Mouse (Mus musculus): Measurements from ENCODE around the gene Hdac5. TPM values are rescaled to one million over a fixed set of nuclear protein-coding genes. Genes with fewer than 3 reads are reported as not detected.

The Hdac5 gene
- polyA plus RNA-seq, 1 experiment from 2014 or later = 54.5 TPM

- ATAC-seq (ENCODE audit: insufficient number of reproducible peaks, insufficient read depth, low FRiP score, low read depth) = no peak
- peaks cover 14% of the 10 kb centered on the region for H3K36me3 ChIP-seq (ENCODE audit: control insufficient read depth, insufficient read depth, low read length)
- 33% methylated on average over 14 of the region's 14 CpGs for WGBS
- H3K27ac ChIP-seq (replicated peaks in 1 of 2; ENCODE audit: control insufficient read depth in 1 of 2, insufficient read depth in 1 of 2, low read depth in 2 of 2, low read length in 2 of 2) = peak overlapping the region; percentile 91 to 94
- no peaks in the 10 kb centered on the region for H3K27me3 ChIP-seq (ENCODE audit: control insufficient read depth, insufficient read depth, low read length)
- peaks cover 57 to 83% of the 10 kb centered on the region in 2 experiments for H3K4me1 ChIP-seq (ENCODE audit: control insufficient read depth in 2 of 2, insufficient read depth in 2 of 2, low read length in 2 of 2)
- H3K4me2 ChIP-seq (ENCODE audit: low read length) = peak overlapping the region; percentile 80
- peak overlapping the region in 1 of 2 experiments; percentile 69; a peak in 3 of 4 replicates for H3K4me3 ChIP-seq (ENCODE audit: control insufficient read depth in 1 of 2, insufficient read depth in 1 of 2, low read depth in 1 of 2, low read length in 2 of 2)
- peak overlapping the region; percentile 84 for H3K9ac ChIP-seq (ENCODE audit: low read length)
- no peaks in the 10 kb centered on the region for H3K9me3 ChIP-seq (ENCODE audit: control insufficient read depth, low read length)
These were observed 10.5 kb downstream of the Hdac5 start for GRCm38 (mm10) chr11:102219247-102219993.

DNA sequence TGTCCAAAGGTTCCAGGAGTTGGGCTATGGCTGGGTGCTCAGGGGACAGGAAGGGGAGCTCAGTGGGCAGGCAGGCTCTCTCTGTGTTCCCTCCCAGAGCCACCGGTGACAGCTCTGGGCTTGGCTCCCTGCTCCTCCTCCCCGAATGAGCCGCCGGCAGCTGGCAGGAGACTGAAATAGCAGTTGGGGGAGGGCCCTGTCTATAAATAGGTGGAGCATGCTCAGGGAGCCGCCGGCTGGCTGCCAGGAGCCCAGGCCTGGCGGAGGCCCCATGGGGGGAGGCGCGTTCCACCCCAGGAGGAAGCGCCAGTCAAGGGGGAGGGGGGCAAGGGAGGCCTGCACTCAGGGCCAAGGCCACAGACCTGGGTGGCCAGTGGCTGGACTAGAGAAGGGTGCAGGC is 11.2 kb downstream of the Hdac5 start:
- peak overlapping the region; percentile 91 to 94 for H3K27ac ChIP-seq (replicated peaks in 1 of 2; ENCODE audit: control insufficient read depth in 1 of 2, insufficient read depth in 1 of 2, low read depth in 2 of 2, low read length in 2 of 2)
- WGBS = 0% methylated on average over 10 of the region's 10 CpGs
- no peaks in the 10 kb centered on the region for H3K9me3 ChIP-seq (ENCODE audit: control insufficient read depth, low read length)
- H3K4me3 ChIP-seq (ENCODE audit: control insufficient read depth in 1 of 2, insufficient read depth in 1 of 2, low read depth in 1 of 2, low read length in 2 of 2) = peak overlapping the region; percentile 69 to 83
- H3K36me3 ChIP-seq (ENCODE audit: control insufficient read depth, insufficient read depth, low read length) = peaks cover 11% of the 10 kb centered on the region
- peak overlapping the region; percentile 80 for H3K4me2 ChIP-seq (ENCODE audit: low read length)
- peak overlapping the region; percentile 84 for H3K9ac ChIP-seq (ENCODE audit: low read length)
- no peaks in the 10 kb centered on the region for H3K27me3 ChIP-seq (ENCODE audit: control insufficient read depth, insufficient read depth, low read length)
- H3K4me1 ChIP-seq (ENCODE audit: control insufficient read depth in 2 of 2, insufficient read depth in 2 of 2, low read length in 2 of 2) = peaks cover 60 to 83% of the 10 kb centered on the region in 2 experiments
- ATAC-seq (ENCODE audit: insufficient number of reproducible peaks, insufficient read depth, low FRiP score, low read depth) = peak; percentile 78

DNA sequence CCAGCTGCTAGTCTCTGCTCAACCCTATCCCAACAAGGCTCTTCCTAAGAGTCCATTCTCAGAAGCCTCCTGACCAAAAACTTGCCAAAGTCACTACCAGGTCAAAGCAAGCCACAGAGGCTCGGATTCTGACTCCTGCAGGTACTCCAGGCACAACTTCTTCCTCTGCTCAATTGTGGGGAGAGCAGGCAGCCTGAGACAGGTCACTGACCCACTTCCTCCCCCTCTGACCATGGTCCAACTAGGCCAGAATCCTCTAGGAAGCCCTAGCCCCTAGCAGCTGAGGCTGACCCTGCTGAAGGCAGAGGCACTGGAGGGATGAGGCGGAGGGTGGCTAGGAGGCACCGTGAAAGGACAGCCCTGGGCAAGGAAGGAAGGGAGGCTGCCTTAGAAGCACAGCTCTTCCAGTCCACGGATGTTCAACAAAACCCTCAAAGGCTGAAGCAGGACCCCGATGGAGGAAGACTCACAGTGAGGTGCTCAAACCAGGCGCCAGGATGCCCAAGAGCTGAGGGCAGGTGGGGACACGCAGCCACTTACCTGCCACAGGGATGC is 12.0 kb downstream of the Hdac5 start:
- 15% methylated on average over 7 of the region's 7 CpGs for WGBS
- Histone ChIP-seq H3K36me3 (ENCODE audit: control insufficient read depth, insufficient read depth, low read length) (peaks cover 11% of the 10 kb centered on the region), H3K9me3 (ENCODE audit: control insufficient read depth, low read length) (no peaks in the 10 kb centered on the region), H3K27me3 (ENCODE audit: control insufficient read depth, insufficient read depth, low read length) (no peaks in the 10 kb centered on the region), H3K4me1 (ENCODE audit: control insufficient read depth in 2 of 2, insufficient read depth in 2 of 2, low read length in 2 of 2) (peaks cover 63 to 81% of the 10 kb centered on the region in 2 experiments), H3K4me3 (ENCODE audit: control insufficient read depth in 1 of 2, insufficient read depth in 1 of 2, low read depth in 1 of 2, low read length in 2 of 2) (peak overlapping the region; percentile 69 to 83), H3K4me2 (ENCODE audit: low read length) (peak overlapping the region; percentile 80), H3K27ac (replicated peaks in 1 of 2; ENCODE audit: control insufficient read depth in 1 of 2, insufficient read depth in 1 of 2, low read depth in 2 of 2, low read length in 2 of 2) (peak overlapping the region; percentile 90 to 94), H3K9ac (ENCODE audit: low read length) (peak overlapping the region; percentile 84)
- ATAC-seq (ENCODE audit: insufficient number of reproducible peaks, insufficient read depth, low FRiP score, low read depth) = no peak

DNA sequence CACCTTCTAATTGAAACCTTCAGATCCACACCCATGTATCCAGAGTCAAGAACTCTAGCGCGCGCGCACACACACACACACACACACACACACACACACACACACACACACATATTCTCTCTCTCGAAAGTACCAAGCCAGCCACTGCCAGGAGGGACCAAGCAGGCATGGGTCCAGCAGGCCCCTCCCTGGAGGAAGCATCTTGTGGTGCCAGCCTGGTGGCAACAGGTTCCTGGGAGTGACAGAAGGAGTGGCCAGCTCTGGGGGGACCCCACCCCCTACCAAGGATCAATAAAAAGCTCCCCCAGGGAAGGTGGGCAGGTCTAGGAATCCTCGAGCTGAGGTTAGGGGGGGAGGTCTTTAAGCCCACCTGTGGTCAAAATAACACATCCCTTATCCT is 12.6 kb downstream of the Hdac5 start:
- peak overlapping the region; percentile 69 to 83 for H3K4me3 ChIP-seq (ENCODE audit: control insufficient read depth in 1 of 2, insufficient read depth in 1 of 2, low read depth in 1 of 2, low read length in 2 of 2)
- H3K36me3 ChIP-seq (ENCODE audit: control insufficient read depth, insufficient read depth, low read length) = peaks cover 5% of the 10 kb centered on the region; the same call in 1 of the 2 replicates
- no peaks in the 10 kb centered on the region for H3K27me3 ChIP-seq (ENCODE audit: control insufficient read depth, insufficient read depth, low read length)
- peak overlapping the region; percentile 80 for H3K4me2 ChIP-seq (ENCODE audit: low read length)
- WGBS = 27% methylated on average over 6 of the region's 6 CpGs
- H3K4me1 ChIP-seq (ENCODE audit: control insufficient read depth in 2 of 2, insufficient read depth in 2 of 2, low read length in 2 of 2) = peaks cover 58 to 81% of the 10 kb centered on the region in 2 experiments
- peak overlapping the region; percentile 90 to 94 for H3K27ac ChIP-seq (replicated peaks in 1 of 2; ENCODE audit: control insufficient read depth in 1 of 2, insufficient read depth in 1 of 2, low read depth in 2 of 2, low read length in 2 of 2)
- ATAC-seq (ENCODE audit: insufficient number of reproducible peaks, insufficient read depth, low FRiP score, low read depth) = no peak
- H3K9me3 ChIP-seq (ENCODE audit: control insufficient read depth, low read length) = no peaks in the 10 kb centered on the region
- H3K9ac ChIP-seq (ENCODE audit: low read length) = peak overlapping the region; percentile 84

GRCm38 (mm10) chr11:102216886-102217240 is 13.1 kb downstream of the Hdac5 start:
- H3K9ac ChIP-seq (ENCODE audit: low read length) = peak overlapping the region; percentile 84
- no peaks in the 10 kb centered on the region for H3K27me3 ChIP-seq (ENCODE audit: control insufficient read depth, insufficient read depth, low read length)
- H3K4me2 ChIP-seq (ENCODE audit: low read length) = peak overlapping the region; percentile 80
- peak overlapping the region; percentile 90 to 94 for H3K27ac ChIP-seq (replicated peaks in 1 of 2; ENCODE audit: control insufficient read depth in 1 of 2, insufficient read depth in 1 of 2, low read depth in 2 of 2, low read length in 2 of 2)
- WGBS = 20% methylated on average over 5 of the region's 5 CpGs
- H3K4me3 ChIP-seq (ENCODE audit: control insufficient read depth in 1 of 2, insufficient read depth in 1 of 2, low read depth in 1 of 2, low read length in 2 of 2) = peak overlapping the region; percentile 69 to 83
- H3K4me1 ChIP-seq (ENCODE audit: control insufficient read depth in 2 of 2, insufficient read depth in 2 of 2, low read length in 2 of 2) = peaks cover 58 to 81% of the 10 kb centered on the region in 2 experiments
- no peak for ATAC-seq (ENCODE audit: insufficient number of reproducible peaks, insufficient read depth, low FRiP score, low read depth)
- no peaks in the 10 kb centered on the region for H3K9me3 ChIP-seq (ENCODE audit: control insufficient read depth, low read length)
- 0 out of 2 replicates have a peak, but pooled peaks cover 5% of the 10 kb centered on the region for H3K36me3 ChIP-seq (ENCODE audit: control insufficient read depth, insufficient read depth, low read length)

DNA sequence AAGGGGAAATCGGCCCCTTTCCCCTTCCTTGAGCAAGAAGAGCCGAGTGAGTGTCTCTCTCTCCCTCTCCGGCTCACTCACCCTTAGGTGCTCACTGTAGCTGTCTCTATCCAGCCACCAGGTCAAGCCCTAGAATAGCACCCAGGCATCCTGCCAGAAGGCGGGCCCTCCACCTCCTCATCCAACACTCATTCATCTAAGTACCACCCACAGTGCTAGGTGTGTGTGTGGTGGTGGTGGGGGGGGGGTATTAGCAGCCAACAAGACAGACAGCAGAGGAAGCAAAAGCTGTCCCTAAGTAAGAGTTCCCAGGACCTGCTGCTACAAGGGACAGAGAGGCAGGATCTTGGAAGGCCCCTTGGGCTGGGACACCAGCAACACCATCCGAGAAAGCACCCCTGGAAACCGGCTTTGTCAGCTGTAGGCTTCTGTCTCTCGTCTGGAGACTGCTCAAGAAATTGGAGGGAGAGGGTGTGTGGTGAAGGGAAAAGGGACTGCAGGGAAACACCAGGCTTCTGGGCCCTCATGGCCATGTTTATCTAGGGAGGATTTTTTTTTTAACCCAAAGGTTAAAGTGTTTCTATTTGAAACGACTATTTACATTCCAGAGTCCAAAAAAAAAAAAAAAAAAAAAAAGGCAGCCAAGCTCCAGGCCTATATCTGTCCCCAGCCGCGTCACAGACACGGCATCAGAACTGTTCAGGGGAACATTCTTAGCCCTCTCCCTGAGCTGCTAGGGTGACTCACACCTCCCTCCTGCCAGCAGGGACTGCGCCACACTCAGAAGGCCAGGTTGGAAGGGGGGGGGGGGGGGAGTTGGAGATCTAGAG is 13.7 kb downstream of the Hdac5 start:
- peak overlapping the region; percentile 84 for H3K9ac ChIP-seq (ENCODE audit: low read length)
- H3K4me2 ChIP-seq (ENCODE audit: low read length) = peak overlapping the region; percentile 80
- H3K9me3 ChIP-seq (ENCODE audit: control insufficient read depth, low read length) = no peaks in the 10 kb centered on the region
- 12% methylated on average over 12 of the region's 12 CpGs for WGBS
- peak overlapping the region; percentile 69 to 83 for H3K4me3 ChIP-seq (ENCODE audit: control insufficient read depth in 1 of 2, insufficient read depth in 1 of 2, low read depth in 1 of 2, low read length in 2 of 2)
- H3K4me1 ChIP-seq (ENCODE audit: control insufficient read depth in 2 of 2, insufficient read depth in 2 of 2, low read length in 2 of 2) = peaks cover 60 to 83% of the 10 kb centered on the region in 2 experiments
- ATAC-seq (ENCODE audit: insufficient number of reproducible peaks, insufficient read depth, low FRiP score, low read depth) = peak; percentile 69
- H3K27me3 ChIP-seq (ENCODE audit: control insufficient read depth, insufficient read depth, low read length) = no peaks in the 10 kb centered on the region
- H3K27ac ChIP-seq (replicated peaks in 1 of 2; ENCODE audit: control insufficient read depth in 1 of 2, insufficient read depth in 1 of 2, low read depth in 2 of 2, low read length in 2 of 2) = peak overlapping the region; percentile 90 to 94
- H3K36me3 ChIP-seq (ENCODE audit: control insufficient read depth, insufficient read depth, low read length) = peaks cover 7% of the 10 kb centered on the region; the same call in 1 of the 2 replicates

- no peak for ATAC-seq (ENCODE audit: insufficient number of reproducible peaks, insufficient read depth, low FRiP score, low read depth)
- Histone ChIP-seq H3K9ac (ENCODE audit: low read length) (peak overlapping the region; percentile 62), H3K36me3 (ENCODE audit: control insufficient read depth, insufficient read depth, low read length) (peaks cover 6% of the 10 kb centered on the region; the same call in 1 of the 2 replicates), H3K4me2 (ENCODE audit: low read length) (peak overlapping the region; percentile 80), H3K27me3 (ENCODE audit: control insufficient read depth, insufficient read depth, low read length) (no peaks in the 10 kb centered on the region), H3K27ac (replicated peaks in 1 of 2; ENCODE audit: control insufficient read depth in 1 of 2, insufficient read depth in 1 of 2, low read depth in 2 of 2, low read length in 2 of 2) (peak overlapping the region; percentile 86 to 94), H3K9me3 (ENCODE audit: control insufficient read depth, low read length) (no peaks in the 10 kb centered on the region), H3K4me3 (ENCODE audit: control insufficient read depth in 1 of 2, insufficient read depth in 1 of 2, low read depth in 1 of 2, low read length in 2 of 2) (peak overlapping the region; percentile 17 to 69), H3K4me1 (ENCODE audit: control insufficient read depth in 2 of 2, insufficient read depth in 2 of 2, low read length in 2 of 2) (peaks cover 58 to 82% of the 10 kb centered on the region in 2 experiments)
- WGBS = 25% methylated on average over 11 of the region's 11 CpGs
These were observed 14.5 kb downstream of the Hdac5 start for GRCm38 (mm10) chr11:102215511-102215910.
